Mouse (Mus musculus) hindbrain, postnatal 0 days (tissue): ENCODE results near the gene Ppp1r15b. TPM values are rescaled to one million over a fixed set of nuclear protein-coding genes. Genes with fewer than 3 reads are reported as not detected.
A peak's percentile ranks its signal among the peaks of the same experiment; 100 is the strongest.

ENCODE experiments used
- ATAC-seq: fragments of 200-750 bp; cut with Nextera tagmentation; 2 replicates; pipeline ENCODE4 v1.8.0; 2017; ENCODE audit warnings: mild to moderate bottlenecking, moderate TSS enrichment, moderate library complexity
- DNase-seq: peaks from one replicate; pipeline ENCODE4 v3.0.0-alpha.2; 2015; ENCODE audit warnings: low spot score
- H3K27ac ChIP-seq: fragments of 300-500 bp; sonication (generic); 2 replicates; pipeline ENCODE4 v1.5.1; 2014; ENCODE audit warnings: mild to moderate bottlenecking
- H3K27me3 ChIP-seq: fragments of 300-500 bp; sonication (generic); 2 replicates; pipeline ENCODE4 v1.6.1; 2014; ENCODE audit warnings: low read length, mixed read lengths; ENCODE audit not compliant: insufficient read depth
- H3K36me3 ChIP-seq: fragments of 300-500 bp; sonication (generic); 2 replicates; pipeline ENCODE4 v1.6.1; 2014; ENCODE audit warnings: low read length, mixed read lengths; ENCODE audit not compliant: insufficient read depth
- H3K4me1 ChIP-seq: fragments of 300-500 bp; sonication (generic); 2 replicates; pipeline ENCODE4 v1.6.1; 2014; ENCODE audit warnings: antibody characterized with exemption, low read length, mixed read lengths; ENCODE audit not compliant: insufficient read depth
- H3K4me2 ChIP-seq: fragments of 300-500 bp; sonication (generic); 2 replicates; pipeline ENCODE4 v1.6.1; 2014; ENCODE audit warnings: low read depth, mild to moderate bottlenecking, low read length, moderate library complexity, mixed read lengths
- H3K4me3 ChIP-seq: fragments of 300-500 bp; sonication (generic); 2 replicates; pipeline ENCODE4 v1.5.1; 2014; ENCODE audit warnings: low read length
- H3K9ac ChIP-seq: fragments of 300-500 bp; sonication (generic); replicated peaks from 2 replicates; pipeline ENCODE4 v1.6.1; 2014; ENCODE audit warnings: mild to moderate bottlenecking, low read length, moderate library complexity, mixed read lengths
- H3K9me3 ChIP-seq: fragments of 300-500 bp; sonication (generic); 2 replicates; pipeline ENCODE4 v1.6.1; 2016; ENCODE audit warnings: low read length, mixed read lengths
- CTCF ChIP-seq: IDR thresholded peaks from 2 replicates; pipeline ENCODE4 v1.5.1; 2016; ENCODE audit warnings: antibody characterized with exemption, control low read depth, low read depth
- WGBS: fragments of 180-500 bp; shearing (Covaris S2); extraction: QIAGEN DNeasy Blood & Tissue Kit; methylation state at CpG from one replicate; pipeline ENCODE4 v1.1.7; 2014; 5-methylcytosine and 5-hydroxymethylcytosine counted together
- polyA plus RNA-seq: library from polyadenylated mRNA; unstranded; fragments of >200 nt; fragmentation: Nextera tagmentation; extraction: Ambion mirVana; gene quantifications from 2 replicates; pipeline ENCODE4 v1.2.1, GENCODE M21; 2015
- total RNA-seq: library from RNA; depleted of rRNA; stranded (reverse); fragments of >200 nt; gene quantifications from 2 replicates; pipeline ENCODE4 v1.2.3, GENCODE M21; 2014

Gene Ppp1r15b
- total and polyA plus RNA-seq, 2 experiments from 2014 or later, result 17.0 to 37.4 TPM

DNA sequence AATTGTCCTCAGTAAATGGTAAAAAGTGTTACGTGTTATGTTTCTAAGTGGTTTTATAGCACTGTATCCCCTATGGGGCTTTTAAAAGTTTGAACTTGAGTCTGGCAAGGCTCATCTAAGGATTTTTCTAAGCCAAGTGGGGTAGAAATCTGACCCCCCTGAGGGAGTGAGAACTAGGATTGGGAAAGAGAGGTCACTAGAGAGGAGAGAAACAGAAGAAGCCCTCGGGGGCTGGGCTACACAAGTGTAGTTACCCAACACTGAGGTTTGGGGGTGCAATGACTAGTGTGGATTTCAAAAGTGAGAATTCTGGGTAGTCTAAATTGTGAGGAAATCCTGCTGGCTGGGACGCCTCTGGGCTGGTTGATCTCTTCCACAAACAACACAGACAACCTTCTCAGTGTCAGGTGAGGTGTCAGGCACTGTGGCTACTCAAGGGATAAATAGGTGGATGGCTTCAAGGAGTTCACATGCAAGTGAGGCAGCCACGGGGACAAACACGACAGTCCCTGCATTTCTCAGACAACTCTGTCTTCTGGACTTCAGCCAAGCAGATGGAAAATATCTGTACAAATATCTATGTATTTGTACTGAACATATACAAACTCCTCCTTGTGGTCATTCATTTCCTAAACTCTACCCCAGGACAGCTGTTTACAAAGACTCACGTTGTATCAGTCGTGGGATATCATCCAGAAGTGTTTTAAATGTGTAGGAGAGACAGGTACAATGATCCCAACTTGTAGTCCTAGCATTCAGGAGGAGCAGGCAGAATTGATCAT, 10.8 kb upstream of the Ppp1r15b start:
- DNase-seq (no peak), ATAC-seq (no peak)
- Histone ChIP-seq H3K36me3 (no peaks in the 10 kb centered on the region), H3K27ac (no peak overlapping the region), H3K4me3 (no peak overlapping the region), H3K9me3 (no peaks in the 10 kb centered on the region), H3K9ac (no peak overlapping the region), H3K27me3 (no peaks in the 10 kb centered on the region), H3K4me1 (no peaks in the 10 kb centered on the region), H3K4me2 (no peak overlapping the region)
- no peak for TF ChIP-seq CTCF
- 67% methylated on average over 7 of the region's 7 CpGs for WGBS

DNA sequence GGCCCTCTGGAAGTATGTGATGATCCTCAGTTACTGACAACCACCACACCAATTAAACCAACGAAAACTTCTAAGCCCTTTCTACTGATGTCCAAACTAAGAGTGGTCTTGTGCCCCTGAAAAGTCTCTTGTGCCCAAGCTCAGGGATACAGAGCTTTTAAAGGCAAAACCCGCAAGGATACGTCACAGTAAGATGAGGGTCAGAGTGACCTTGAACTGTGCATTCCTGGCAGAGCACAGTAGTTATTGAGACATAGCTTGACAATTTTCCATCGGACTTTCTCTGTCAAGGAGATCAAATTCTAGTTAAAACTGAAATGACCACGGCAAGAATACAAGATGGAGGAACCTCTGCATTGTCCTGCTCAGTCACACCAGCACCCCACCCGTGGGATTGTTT, 9.7 kb upstream of the Ppp1r15b start:
- ATAC-seq (no peak), DNase-seq (no peak)
- 61% methylated on average over 6 of the region's 6 CpGs for WGBS
- no peaks in the 10 kb centered on the region for H3K4me1 ChIP-seq
- no peak for TF ChIP-seq CTCF
- H3K27me3 ChIP-seq, result no peaks in the 10 kb centered on the region
- no peak overlapping the region for H3K4me3 ChIP-seq
- no peak overlapping the region for H3K4me2 ChIP-seq
- H3K9me3 ChIP-seq, result no peaks in the 10 kb centered on the region
- H3K36me3 ChIP-seq, result no peaks in the 10 kb centered on the region
- no peak overlapping the region for H3K9ac ChIP-seq
- H3K27ac ChIP-seq, result no peak overlapping the region

DNA sequence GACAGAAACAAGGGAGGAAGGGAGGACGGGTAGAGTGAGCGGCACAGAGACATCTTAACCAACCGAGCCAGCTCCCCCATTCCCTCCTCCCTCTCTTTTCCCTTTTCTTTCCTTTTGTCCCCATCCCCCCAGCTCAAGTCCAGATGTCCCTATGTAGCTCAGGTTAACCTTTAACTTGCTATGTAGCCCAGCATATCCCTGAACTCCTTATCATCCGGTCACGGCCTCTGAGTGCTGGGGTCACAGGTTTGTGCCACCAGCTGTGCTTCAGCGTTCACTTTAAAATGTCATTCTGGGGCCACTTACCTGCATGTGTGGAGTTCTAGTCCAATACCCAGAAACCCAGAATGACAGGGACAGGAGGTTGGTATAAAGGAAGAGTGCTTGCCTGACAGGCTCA, 6.8 kb upstream of the Ppp1r15b start:
- Histone ChIP-seq H3K4me1 (no peaks in the 10 kb centered on the region), H3K27me3 (no peaks in the 10 kb centered on the region), H3K4me2 (no peak overlapping the region), H3K9ac (no peak overlapping the region), H3K36me3 (no peaks in the 10 kb centered on the region), H3K4me3 (no peak overlapping the region), H3K27ac (no peak overlapping the region), H3K9me3 (no peaks in the 10 kb centered on the region)
- no peak for ATAC-seq
- no peak for TF ChIP-seq CTCF
- 78% methylated on average over 6 of the region's 6 CpGs for WGBS
- DNase-seq, result no peak

DNA sequence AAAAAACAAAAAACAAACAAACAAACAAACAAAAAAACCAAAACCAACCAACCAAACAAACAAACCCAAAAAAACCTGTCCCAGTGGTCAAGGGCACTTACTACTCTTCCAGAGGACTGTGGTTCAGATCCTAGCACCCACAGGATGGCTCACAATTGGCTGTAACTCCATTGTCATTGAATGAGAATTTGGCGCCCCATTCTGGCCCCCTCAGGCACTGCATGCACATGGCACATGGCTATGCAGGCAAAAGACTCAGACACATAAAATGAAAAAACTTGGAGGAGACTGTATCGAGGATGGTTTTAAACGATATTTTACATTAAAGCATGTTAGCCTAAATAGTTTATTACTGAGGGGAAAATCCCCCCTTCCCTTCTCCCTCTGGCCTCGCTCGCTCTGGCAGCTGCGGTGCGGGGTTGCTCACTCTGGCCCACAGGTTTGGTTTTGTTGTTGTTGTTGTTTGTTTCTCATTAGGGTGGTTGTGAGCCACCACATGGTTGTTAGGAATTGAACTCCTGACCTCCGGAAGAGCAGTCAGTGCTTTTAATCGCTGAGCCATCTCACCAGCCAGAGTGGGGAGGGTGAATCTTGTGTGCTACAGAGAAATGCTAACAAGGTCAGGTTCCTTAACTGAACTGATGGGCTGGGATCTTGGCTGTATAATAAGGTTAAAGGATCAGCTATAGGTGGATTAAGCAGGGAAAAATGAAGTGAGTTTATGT, 5.1 kb upstream of the Ppp1r15b start:
- 89% methylated on average over 9 of the region's 9 CpGs for whole genome bisulfite sequencing

DNA sequence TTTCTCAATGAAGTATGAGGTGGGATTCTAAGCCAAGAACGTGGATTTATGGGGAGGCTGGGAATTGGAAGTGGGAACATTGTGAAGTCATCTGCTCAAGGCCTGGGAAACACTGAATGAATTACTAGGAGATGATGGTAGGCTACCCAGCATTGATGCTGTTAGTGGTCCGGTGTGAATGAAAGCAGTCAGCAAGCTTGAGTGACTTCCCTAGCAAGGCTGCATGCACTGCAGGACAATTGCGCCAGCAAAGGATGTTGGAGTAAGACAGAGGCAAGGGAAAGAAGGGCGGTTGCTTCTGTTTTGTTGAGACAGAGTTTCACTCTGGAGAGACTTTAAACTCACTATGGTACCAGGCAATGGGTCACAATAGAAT, 4.6 kb upstream of the Ppp1r15b start:
- DNase-seq (no peak), ATAC-seq (no peak)
- 41% methylated on average over 4 of the region's 4 CpGs for WGBS
- no peak for TF ChIP-seq CTCF
- Histone ChIP-seq H3K9me3 (no peaks in the 10 kb centered on the region), H3K4me1 (0 out of 2 replicates have a peak, but pooled peaks cover 2% of the 10 kb centered on the region), H3K4me2 (no peak overlapping the region), H3K36me3 (no peaks in the 10 kb centered on the region), H3K4me3 (no peak overlapping the region), H3K27ac (no peak overlapping the region), H3K9ac (no peak overlapping the region), H3K27me3 (no peaks in the 10 kb centered on the region)

More for the DNA sequence above, 5.1 kb upstream of the Ppp1r15b start:
- no peak for ATAC-seq
- H3K27me3 ChIP-seq, result no peaks in the 10 kb centered on the region
- no peaks in the 10 kb centered on the region for H3K36me3 ChIP-seq
- DNase-seq, result no peak
- H3K4me2 ChIP-seq, result no peak overlapping the region
- H3K9me3 ChIP-seq, result no peaks in the 10 kb centered on the region
- no peak overlapping the region for H3K27ac ChIP-seq
- no peak overlapping the region for H3K4me3 ChIP-seq
- TF ChIP-seq CTCF, result peak; percentile 27; the same call in 1 of the 2 replicates
- H3K9ac ChIP-seq, result no peak overlapping the region
- H3K4me1 ChIP-seq, result 0 out of 2 replicates have a peak, but pooled peaks cover 2% of the 10 kb centered on the region

DNA sequence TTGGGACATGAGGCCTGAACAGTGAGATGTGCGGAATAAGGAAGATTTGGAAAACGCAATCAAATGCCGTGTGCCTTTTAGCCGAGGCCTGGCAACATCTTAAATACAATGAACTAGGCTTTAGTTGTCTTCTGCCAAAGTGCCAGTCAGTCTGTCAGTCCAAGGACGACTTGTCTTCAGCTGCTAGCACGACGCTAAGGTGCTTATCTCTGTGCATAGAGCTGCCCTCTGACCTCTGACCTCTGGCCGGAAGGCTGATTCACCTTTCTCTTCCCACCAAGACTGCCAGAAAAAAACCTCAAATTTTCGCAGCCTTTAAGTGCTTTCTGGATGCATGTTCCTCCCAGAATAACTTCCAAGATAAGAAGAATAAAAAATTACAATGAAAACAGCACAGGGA, 3.6 kb upstream of the Ppp1r15b start:
- Histone ChIP-seq H3K9me3 (no peaks in the 10 kb centered on the region), H3K27ac (no peak overlapping the region), H3K4me1 (0 out of 2 replicates have a peak, but pooled peaks cover 2% of the 10 kb centered on the region), H3K27me3 (no peaks in the 10 kb centered on the region), H3K9ac (no peak overlapping the region), H3K4me3 (no peak overlapping the region), H3K36me3 (no peaks in the 10 kb centered on the region), H3K4me2 (no peak overlapping the region)
- TF ChIP-seq CTCF, result no peak
- 70% methylated on average over 9 of the region's 9 CpGs for WGBS
- ATAC-seq, result no peak
- no peak for DNase-seq
